ENCODE assay signal across 12 mouse cellular contexts in genomic region chr8:49796741-49797140, GRCm38 (mm10).
"Had no signal": no experiment of that assay in that cellular context is flagged by ENCODE, and none has a peak within 500 bp of the region (broad histone marks: within the 10 kb centered on the region; RNA-seq: fewer than 3 reads in every experiment).

No protein-coding gene starts in this region.

- H3K27ac ChIP-seq: kidney, postnatal 0 days; limb, embryonic 15.5 days; liver, embryonic 12.5 days; midbrain, embryonic 10.5 days; stomach, postnatal 0 days had no signal

- H3K36me3 ChIP-seq: limb, embryonic 15.5 days; liver, embryonic 12.5 days; midbrain, embryonic 10.5 days had no signal

- H3K9me3 ChIP-seq: limb, embryonic 15.5 days; liver, embryonic 12.5 days; midbrain, embryonic 10.5 days had no signal

- H3K27me3 ChIP-seq: limb, embryonic 15.5 days; liver, embryonic 12.5 days had no signal

- H3K4me3 ChIP-seq: limb, embryonic 15.5 days; liver, embryonic 12.5 days; midbrain, embryonic 10.5 days had no signal

- H3K4me2 ChIP-seq: limb, embryonic 15.5 days; liver, embryonic 12.5 days; lung, embryonic 14.5 days had no signal

- H3K9ac ChIP-seq: limb, embryonic 15.5 days; liver, embryonic 12.5 days; lung, embryonic 14.5 days had no signal

- ATAC-seq: liver, embryonic 12.5 days had no signal

- H3K4me1 ChIP-seq: limb, embryonic 15.5 days; liver, embryonic 12.5 days had no signal

- DNase-seq: kidney, postnatal 36 days; layer of hippocampus, adult 9-11 months; layer of hippocampus, postnatal 36 days; lung, embryonic 14.5 days; lung, postnatal 10 days; lung, postnatal 4 days; thymus, postnatal 4 days had no signal
